Mouse (Mus musculus): Measurements from ENCODE around the gene Pwp1. TPM values are rescaled to one million over a fixed set of nuclear protein-coding genes. Genes with fewer than 3 reads are reported as not detected.

Gene Pwp1
- total and polyA plus RNA-seq, 3 experiments, result 75.8 to 94.4 (median 81.5) TPM

- Histone ChIP-seq H3K9ac (ENCODE audit: control insufficient read depth, low read depth, low read length, poor library complexity, severe bottlenecking) (no peak overlapping the region), H3K27ac (ENCODE audit: control insufficient read depth, low read depth, low read length) (no peak overlapping the region), H3K79me2 (ENCODE audit: control insufficient read depth, insufficient read depth, low read length, poor library complexity) (peaks cover 21% of the 10 kb centered on the region), H3K4me3 (ENCODE audit: control insufficient read depth in 1 of 2, insufficient read depth in 1 of 2, low read depth in 2 of 2, low read length in 2 of 2) (no peak overlapping the region), H3K9me3 (replicated peaks; ENCODE audit: insufficient read depth, low read length) (no peaks in the 10 kb centered on the region; the same call in 1 of the 2 replicates), H3K36me3 (ENCODE audit: control insufficient read depth in 1 of 2, insufficient read depth in 2 of 2, low read length in 2 of 2) (peaks cover 4 to 15% of the 10 kb centered on the region in 2 experiments; a peak in 3 of 4 replicates), H3K4me1 (ENCODE audit: control insufficient read depth in 1 of 2, insufficient read depth in 2 of 2, low read length in 2 of 2) (peaks cover 0 to 3% of the 10 kb centered on the region in 2 experiments; a peak in 2 of 4 replicates), H3K27me3 (ENCODE audit: control insufficient read depth in 1 of 2, insufficient read depth in 2 of 2, low read length in 2 of 2) (no peaks in the 10 kb centered on the region; a peak in 1 of 4 replicates)
- no peak for TF ChIP-seq MEF2A (IDR thresholded peaks at IDR 0.05; ENCODE audit: extremely low read depth, insufficient replicate concordance, low read depth, low read length, poor library complexity, severe bottlenecking)
- TF ChIP-seq MYC (IDR thresholded peaks at IDR 0.05; ENCODE audit: low read depth, low read length), result no peak
- no peak for TF ChIP-seq GABPA (IDR thresholded peaks at IDR 0.05; ENCODE audit: low read depth, low read length)
- TF ChIP-seq RAD21 (IDR thresholded peaks at IDR 0.05; ENCODE audit: low read depth, low read length), result no peak
- no peak for TF ChIP-seq POLR2A (IDR thresholded peaks at IDR 0.05; ENCODE audit: control insufficient read depth in 1 of 2, insufficient read depth in 1 of 2, low read depth in 1 of 2, low read length in 2 of 2, poor library complexity in 1 of 2)
- no peak for TF ChIP-seq UBTF (IDR thresholded peaks at IDR 0.05; ENCODE audit: borderline replicate concordance, insufficient read depth, low read depth, low read length)
- no peak for TF ChIP-seq ZKSCAN1 (IDR thresholded peaks at IDR 0.05; ENCODE audit: low read depth, low read length)
- no peak for TF ChIP-seq TCF12 (IDR thresholded peaks at IDR 0.05; ENCODE audit: low read depth, low read length)
- no peak for TF ChIP-seq E2F4 (IDR thresholded peaks at IDR 0.05; ENCODE audit: borderline replicate concordance, low read depth, low read length)
- TF ChIP-seq RCOR1 (IDR thresholded peaks at IDR 0.05; ENCODE audit: low read depth, low read length), result no peak
- TF ChIP-seq TBP (IDR thresholded peaks at IDR 0.05; ENCODE audit: low read depth, low read length), result no peak
- no peak for TF ChIP-seq MAZ (IDR thresholded peaks at IDR 0.05; ENCODE audit: low read depth, low read length)
- no peak for TF ChIP-seq ELF1 (IDR thresholded peaks at IDR 0.05; ENCODE audit: low read depth, low read length)
- TF ChIP-seq ETS1 (IDR thresholded peaks at IDR 0.05; ENCODE audit: low read depth, low read length), result no peak
- TF ChIP-seq POLR2AphosphoS5 (IDR thresholded peaks at IDR 0.05; ENCODE audit: borderline replicate concordance, low read depth, low read length), result no peak
- TF ChIP-seq SMC3 (IDR thresholded peaks at IDR 0.05; ENCODE audit: low read depth, low read length), result no peak
- DNase-seq (ENCODE audit: low read depth, low spot score), result no peak
These were observed 44.7 kb downstream of the Pwp1 start for GRCm38 (mm10) chr10:85873861-85874544.

GRCm38 (mm10) chr10:85875812-85876211 is 46.5 kb downstream of the Pwp1 start:
- Histone ChIP-seq H3K27ac (ENCODE audit: control insufficient read depth, low read depth, low read length) (no peak overlapping the region), H3K9ac (ENCODE audit: control insufficient read depth, low read depth, low read length, poor library complexity, severe bottlenecking) (no peak overlapping the region), H3K9me3 (replicated peaks; ENCODE audit: insufficient read depth, low read length) (no peaks in the 10 kb centered on the region; the same call in 1 of the 2 replicates), H3K4me1 (ENCODE audit: control insufficient read depth in 1 of 2, insufficient read depth in 2 of 2, low read length in 2 of 2) (peaks cover 0 to 3% of the 10 kb centered on the region in 2 experiments; a peak in 2 of 4 replicates), H3K79me2 (ENCODE audit: control insufficient read depth, insufficient read depth, low read length, poor library complexity) (peaks cover 21% of the 10 kb centered on the region), H3K4me3 (ENCODE audit: control insufficient read depth in 1 of 2, insufficient read depth in 1 of 2, low read depth in 2 of 2, low read length in 2 of 2) (no peak overlapping the region), H3K27me3 (ENCODE audit: control insufficient read depth in 1 of 2, insufficient read depth in 2 of 2, low read length in 2 of 2) (no peaks in the 10 kb centered on the region), H3K36me3 (ENCODE audit: control insufficient read depth in 1 of 2, insufficient read depth in 2 of 2, low read length in 2 of 2) (peaks cover 4 to 21% of the 10 kb centered on the region in 2 experiments; a peak in 3 of 4 replicates)
- no peak for DNase-seq (ENCODE audit: low read depth, low spot score)
- TF ChIP-seq RCOR1 (IDR thresholded peaks at IDR 0.05; ENCODE audit: low read depth, low read length) (no peak), TBP (IDR thresholded peaks at IDR 0.05; ENCODE audit: low read depth, low read length) (no peak), TAL1 (IDR thresholded peaks at IDR 0.05; ENCODE audit: low read length) (no peak), ZMIZ1 (IDR thresholded peaks at IDR 0.05; ENCODE audit: low read depth, low read length) (no peak), POLR2AphosphoS2 (IDR thresholded peaks at IDR 0.05; ENCODE audit: low read length) (no peak), USF2 (IDR thresholded peaks at IDR 0.05; ENCODE audit: borderline replicate concordance in 1 of 2, insufficient read depth in 1 of 2, low read depth in 1 of 2, low read length in 2 of 2) (no peak), E2F4 (IDR thresholded peaks at IDR 0.05; ENCODE audit: borderline replicate concordance, low read depth, low read length) (no peak), POLR2A (IDR thresholded peaks at IDR 0.05; ENCODE audit: control insufficient read depth in 1 of 2, insufficient read depth in 1 of 2, low read depth in 1 of 2, low read length in 2 of 2, poor library complexity in 1 of 2) (no peak), CTCF (IDR thresholded peaks at IDR 0.05 in 2 of 3, conservative IDR thresholded peaks at IDR 0.05 in 1 of 3; ENCODE audit: control insufficient read depth in 1 of 3, insufficient read depth in 1 of 3, low read depth in 2 of 3, low read length in 3 of 3, poor library complexity in 1 of 3, severe bottlenecking in 1 of 3) (no peak), CHD1 (IDR thresholded peaks at IDR 0.05; ENCODE audit: low read depth, low read length) (no peak), RAD21 (IDR thresholded peaks at IDR 0.05; ENCODE audit: low read depth, low read length) (no peak), MYB (IDR thresholded peaks at IDR 0.05; ENCODE audit: low read depth, low read length) (no peak), UBTF (IDR thresholded peaks at IDR 0.05; ENCODE audit: borderline replicate concordance, insufficient read depth, low read depth, low read length) (no peak), NRF1 (IDR thresholded peaks at IDR 0.05; ENCODE audit: insufficient read depth, low read depth, low read length, poor library complexity, severe bottlenecking) (no peak), GATA1 (IDR thresholded peaks at IDR 0.05; ENCODE audit: low read depth, low read length) (no peak), NELFE (IDR thresholded peaks at IDR 0.05; ENCODE audit: low read depth, low read length) (no peak), MAZ (IDR thresholded peaks at IDR 0.05; ENCODE audit: low read depth, low read length) (no peak), SIN3A (IDR thresholded peaks at IDR 0.05; ENCODE audit: low read length) (no peak), ZNF384 (IDR thresholded peaks at IDR 0.05; ENCODE audit: low read depth, low read length) (no peak)

Measured in MEL (cell line).